Mouse (Mus musculus): Measurements from ENCODE around the gene Ncoa7.

DNA sequence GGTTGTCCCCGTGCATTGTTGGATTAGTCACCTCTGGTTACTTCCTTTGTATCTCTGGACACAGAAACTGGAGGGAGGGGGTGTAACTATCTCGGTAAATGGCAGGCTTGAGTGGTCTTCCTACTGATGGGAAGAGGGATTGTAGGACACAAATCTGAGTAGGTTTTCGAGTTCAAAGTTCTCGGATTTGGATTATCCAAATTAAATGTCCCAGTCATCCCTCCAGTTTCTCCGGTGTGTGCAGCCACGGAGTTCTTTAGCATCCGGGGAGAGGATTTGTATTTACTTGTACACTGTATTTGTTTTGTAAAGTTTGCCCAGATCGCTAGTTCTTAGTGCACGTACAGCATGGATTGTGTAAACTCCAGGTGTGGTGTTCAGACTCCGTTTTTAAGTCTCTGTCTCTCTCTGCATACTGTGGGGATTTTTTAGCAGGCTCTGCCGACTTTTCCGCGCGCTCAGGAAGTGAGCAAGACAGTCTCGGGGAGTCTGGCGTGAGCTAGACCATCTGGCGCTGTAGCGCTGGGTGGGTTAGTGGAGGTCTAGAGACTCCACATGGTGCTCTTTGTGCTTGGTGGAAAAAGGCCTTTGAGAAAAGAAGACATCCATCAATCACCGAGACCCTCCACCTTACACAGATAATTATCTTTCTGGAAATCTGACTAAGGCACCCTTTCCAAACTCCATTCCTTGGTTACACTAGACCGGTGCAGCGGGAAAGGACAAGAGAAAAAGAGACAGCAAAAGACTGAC is 40.5 kb upstream of the Ncoa7 start:
- no peak for TF ChIP-seq CTCF (IDR thresholded peaks at IDR 0.05; ENCODE audit: control insufficient read depth, insufficient read depth, low read length)
- no peak for TF ChIP-seq POLR2A (IDR thresholded peaks at IDR 0.05; ENCODE audit: borderline replicate concordance, control insufficient read depth, low read depth, low read length)

Measured in bone marrow, adult 2 months (tissue).